Mouse (Mus musculus) frontal cortex, adult (tissue): ENCODE measurements around the gene Scrt2.

ENCODE experiments used
- ATAC-seq: cut with Nextera tagmentation; 2 replicates; pipeline ENCODE4 v1.9.2; 2017; ENCODE audit warnings: mild to moderate bottlenecking, moderate library complexity, mixed read lengths; ENCODE audit not compliant: low TSS enrichment

Gene Scrt2

GRCm38 (mm10) chr2:152081641-152082448, 516 bp downstream of the Scrt2 start:
- ATAC-seq, result peak; percentile 60

DNA sequence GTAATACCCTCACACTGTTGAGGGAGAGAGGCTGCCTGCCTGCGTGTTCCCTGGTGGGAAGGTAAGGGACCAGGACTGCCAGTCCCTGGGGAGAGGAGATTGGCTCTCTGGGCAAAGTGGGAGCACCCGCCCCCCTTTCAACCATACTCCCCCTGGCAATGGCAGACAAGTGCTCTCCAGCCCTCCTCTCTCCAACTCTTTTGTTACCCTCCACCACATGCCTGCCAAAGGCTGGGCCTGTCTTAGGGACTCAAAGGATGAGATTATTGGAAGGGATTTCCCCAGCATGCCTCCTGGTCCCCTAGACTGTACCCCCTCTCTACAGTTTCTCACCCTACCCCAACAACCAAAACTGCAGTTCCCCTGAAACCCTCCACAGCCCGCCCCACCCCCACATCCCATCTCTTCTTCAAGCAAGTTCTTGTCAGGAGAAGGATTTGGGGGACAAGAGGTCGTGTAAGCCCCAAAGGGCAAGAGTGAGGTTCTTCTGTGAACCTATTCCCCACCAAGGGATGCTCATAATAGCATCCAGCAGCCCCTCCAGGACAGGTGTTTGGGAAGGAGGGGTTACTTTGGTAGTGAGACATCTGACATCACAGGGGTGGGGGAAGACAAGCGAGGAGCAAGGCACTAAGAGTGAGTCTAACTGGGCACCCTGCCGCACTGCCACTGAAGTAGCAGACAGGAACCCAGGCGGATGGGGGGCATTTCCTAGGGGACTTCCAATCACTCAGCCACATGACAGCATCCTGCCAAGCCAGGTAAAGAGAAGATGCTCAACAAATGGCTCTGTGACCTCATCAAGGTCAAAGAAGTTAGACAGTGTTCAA, 1.3 kb downstream of the Scrt2 start:
- peak; percentile 10; the same call in 1 of the 2 replicates for ATAC-seq

DNA sequence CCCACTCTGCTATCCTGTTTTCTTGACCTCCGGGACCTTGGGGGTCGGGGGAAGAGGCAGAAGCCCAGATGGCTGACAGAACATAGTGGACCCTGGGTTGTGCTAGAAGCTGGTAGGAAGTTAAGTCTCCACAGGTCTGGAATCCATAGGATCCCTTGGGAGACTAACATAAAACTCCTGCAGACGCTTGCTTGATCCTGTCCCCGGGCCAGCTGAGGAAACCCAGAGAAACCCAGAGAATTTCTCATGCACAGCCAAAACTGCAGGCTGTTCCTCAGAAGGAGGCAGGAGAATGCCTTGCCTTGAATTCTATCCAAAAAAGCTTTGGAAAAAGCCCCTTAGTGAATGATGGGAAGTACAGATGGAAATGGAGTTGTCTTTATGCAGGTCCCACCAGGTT, 2.1 kb downstream of the Scrt2 start:
- ATAC-seq, result no peak

GRCm38 (mm10) chr2:152084298-152084697, 3.0 kb downstream of the Scrt2 start:
- ATAC-seq, result no peak

GRCm38 (mm10) chr2:152085414-152085813, 4.1 kb downstream of the Scrt2 start:
- ATAC-seq, result no peak

GRCm38 (mm10) chr2:152086451-152086850, 5.1 kb downstream of the Scrt2 start:
- ATAC-seq, result no peak

DNA sequence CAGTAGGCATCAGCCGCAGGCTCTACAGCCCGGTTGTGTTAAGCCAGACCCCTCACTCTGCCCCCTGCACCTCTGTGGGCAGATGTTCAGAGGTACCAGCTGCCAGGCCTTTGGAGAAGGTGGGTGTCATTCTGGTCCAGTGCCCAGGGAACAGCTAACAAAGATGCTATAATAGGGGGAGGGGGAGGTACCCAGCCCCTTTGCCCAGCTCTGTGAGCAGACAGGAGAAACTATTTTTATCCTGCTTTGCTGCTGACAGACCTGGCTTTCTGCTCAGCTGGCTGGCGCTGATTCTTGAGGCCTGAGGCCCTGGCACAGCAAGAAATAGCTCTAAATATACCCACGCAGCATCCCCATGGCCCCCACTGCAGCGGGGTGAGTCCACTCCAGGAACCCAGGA, 5.8 kb downstream of the Scrt2 start:
- ATAC-seq, result peak; percentile 29

- peak; percentile 35; the same call in 1 of the 2 replicates for ATAC-seq
Observed at GRCm38 (mm10) chr2:152089078-152089477, 7.7 kb downstream of the Scrt2 start.

- ATAC-seq, result no peak
Observed at GRCm38 (mm10) chr2:152089581-152089980, 8.3 kb downstream of the Scrt2 start.

DNA sequence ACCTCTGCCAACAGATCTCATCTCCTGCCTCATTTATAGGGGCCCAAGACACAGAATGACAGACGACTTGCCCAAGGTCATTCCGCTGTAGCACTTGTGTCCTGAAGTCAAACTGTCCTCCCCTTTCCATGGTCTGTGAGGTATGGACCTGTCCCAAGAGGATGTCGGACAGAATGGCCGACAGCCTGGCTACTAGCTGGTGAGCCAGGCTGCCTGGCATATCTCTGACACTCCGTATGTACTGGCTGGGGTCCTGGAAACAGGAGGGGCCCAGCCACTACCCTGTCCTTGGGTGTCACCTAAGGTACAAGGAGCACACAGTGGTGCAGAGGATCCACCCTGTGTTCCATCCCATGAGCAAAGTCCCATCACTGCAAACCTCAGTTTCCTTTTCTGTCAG, 9.2 kb downstream of the Scrt2 start:
- no peak for ATAC-seq

GRCm38 (mm10) chr2:152091342-152092056, 10.2 kb downstream of the Scrt2 start:
- ATAC-seq, result no peak

DNA sequence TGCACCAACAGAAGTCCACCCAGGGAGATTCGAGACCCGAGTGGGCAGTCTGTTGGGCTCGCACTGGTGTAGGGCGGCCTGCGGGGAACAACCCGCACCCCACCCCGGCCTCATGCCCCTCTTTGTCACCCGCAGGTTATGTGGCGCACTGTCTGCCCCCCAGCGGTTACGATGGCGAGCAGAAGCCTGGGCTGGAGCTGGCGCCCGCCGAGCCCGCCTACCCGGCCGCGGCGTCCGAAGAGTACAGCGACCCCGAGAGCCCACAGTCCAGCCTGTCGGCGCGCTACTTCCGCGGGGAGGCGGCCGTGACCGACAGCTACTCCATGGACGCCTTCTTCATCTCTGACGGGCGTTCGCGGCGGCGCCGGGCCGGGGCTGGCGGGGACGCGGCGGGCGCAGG, 11.6 kb downstream of the Scrt2 start:
- ATAC-seq, result no peak; the same call in 1 of the 2 replicates

DNA sequence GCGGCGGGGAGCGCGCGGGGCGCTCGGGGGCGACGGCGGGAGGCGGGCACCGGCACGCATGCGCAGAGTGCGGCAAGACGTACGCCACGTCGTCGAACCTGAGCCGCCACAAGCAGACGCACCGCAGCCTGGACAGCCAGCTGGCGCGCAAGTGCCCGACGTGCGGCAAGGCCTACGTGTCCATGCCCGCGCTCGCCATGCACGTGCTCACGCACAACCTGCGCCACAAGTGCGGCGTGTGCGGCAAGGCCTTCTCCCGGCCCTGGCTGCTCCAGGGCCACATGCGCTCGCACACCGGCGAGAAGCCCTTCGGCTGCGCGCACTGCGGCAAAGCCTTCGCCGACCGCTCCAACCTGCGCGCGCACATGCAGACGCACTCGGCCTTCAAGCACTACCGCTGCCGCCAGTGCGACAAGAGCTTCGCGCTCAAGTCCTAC, 12.0 kb downstream of the Scrt2 start:
- ATAC-seq, result peak; percentile 11

DNA sequence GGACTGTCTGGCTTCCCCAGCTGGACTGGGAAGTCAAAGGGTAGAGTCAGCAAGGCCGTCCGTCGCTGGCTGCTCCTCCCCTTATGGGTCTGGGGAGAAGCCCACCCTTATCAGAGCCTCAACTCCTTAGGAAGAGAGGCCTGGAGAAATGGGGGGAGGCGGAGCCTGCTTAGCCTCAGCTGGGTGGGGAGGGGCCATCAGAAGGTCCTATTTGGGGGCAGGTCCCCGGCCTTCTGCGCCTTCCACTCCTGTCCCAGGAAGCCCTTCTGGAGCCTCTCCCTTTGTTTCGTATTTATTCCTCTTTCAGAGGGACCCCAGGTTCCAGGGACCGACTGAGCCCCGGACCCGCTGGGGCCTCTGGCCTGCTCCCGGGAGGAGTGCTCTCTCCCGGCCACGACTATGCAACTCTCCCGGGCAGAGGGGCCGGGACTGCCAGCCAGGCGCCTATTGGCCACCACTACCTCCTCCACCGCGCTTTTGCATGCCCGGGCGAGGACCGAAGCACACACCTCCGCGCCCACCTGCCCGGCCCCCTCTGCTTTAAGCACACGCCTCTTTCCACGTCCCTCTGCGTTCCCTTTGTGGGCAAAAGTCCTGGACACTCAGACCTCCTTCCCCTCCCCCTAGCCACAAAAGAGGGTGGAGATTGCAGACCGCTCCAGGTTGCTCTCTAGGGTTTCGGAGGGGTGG, 13.7 kb downstream of the Scrt2 start:
- ATAC-seq, result no peak

DNA sequence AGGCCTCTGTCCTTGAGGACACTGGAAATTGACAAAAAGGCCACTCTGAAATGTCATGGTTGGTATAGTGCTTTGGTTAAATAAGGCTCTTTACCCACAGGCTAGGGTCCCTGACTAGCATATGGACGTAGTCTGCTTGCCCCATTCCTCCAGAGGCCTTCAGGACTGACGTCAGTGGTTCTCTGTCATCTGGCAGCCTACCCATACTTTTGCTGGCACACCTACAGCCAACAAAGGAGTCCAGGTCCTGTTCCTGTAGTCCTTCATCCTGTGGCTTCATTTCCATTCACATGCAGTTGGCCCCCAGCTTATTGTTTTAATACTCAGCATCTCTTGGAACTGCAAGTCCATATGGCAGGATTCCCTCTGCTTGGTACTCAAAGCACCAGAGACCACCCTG, 15.6 kb downstream of the Scrt2 start:
- no peak for ATAC-seq

- ATAC-seq, result no peak
Observed at GRCm38 (mm10) chr2:152097916-152098315, 16.6 kb downstream of the Scrt2 start.

- ATAC-seq, result no peak
Observed at GRCm38 (mm10) chr2:152099538-152099937, 18.2 kb downstream of the Scrt2 start.

DNA sequence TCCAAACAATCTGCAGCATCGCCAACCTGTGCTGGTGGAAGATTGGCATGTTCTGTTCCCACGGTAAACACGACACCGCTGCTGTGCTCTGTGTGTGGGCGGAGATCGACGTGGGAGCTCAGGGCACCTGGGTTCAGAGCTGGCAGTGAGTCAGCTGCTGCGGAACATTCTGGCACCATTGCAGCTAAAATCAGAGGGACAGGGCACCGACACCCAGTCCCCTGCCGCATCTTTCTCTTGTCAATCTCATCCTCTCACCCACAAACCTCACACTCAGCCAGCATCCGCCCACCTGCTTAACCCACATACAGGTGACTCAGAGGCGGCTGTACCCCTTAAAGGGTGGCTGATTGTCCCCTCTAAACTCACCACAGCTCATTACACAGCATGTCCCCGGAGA, 20.4 kb downstream of the Scrt2 start:
- peak; percentile 44 for ATAC-seq

DNA sequence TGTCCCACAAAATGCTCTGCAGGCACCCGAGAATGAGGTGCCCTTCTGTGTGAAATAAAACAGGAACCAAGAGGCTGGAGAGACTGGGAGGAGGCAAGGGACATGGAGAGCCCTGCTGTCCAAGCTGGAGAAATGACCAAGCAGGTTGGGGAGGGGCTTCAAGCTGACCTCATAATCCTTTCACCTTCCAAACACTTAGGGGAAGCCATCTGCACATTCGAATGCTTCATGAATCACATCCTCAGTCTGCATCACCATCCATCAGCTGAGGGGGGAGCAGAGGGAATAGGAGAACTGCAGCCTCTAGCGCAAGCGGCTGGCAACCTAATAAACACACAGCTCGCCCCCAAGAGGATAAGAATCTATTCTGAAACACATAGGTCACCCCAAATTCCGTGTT, 21.0 kb downstream of the Scrt2 start:
- peak; percentile 25 for ATAC-seq

DNA sequence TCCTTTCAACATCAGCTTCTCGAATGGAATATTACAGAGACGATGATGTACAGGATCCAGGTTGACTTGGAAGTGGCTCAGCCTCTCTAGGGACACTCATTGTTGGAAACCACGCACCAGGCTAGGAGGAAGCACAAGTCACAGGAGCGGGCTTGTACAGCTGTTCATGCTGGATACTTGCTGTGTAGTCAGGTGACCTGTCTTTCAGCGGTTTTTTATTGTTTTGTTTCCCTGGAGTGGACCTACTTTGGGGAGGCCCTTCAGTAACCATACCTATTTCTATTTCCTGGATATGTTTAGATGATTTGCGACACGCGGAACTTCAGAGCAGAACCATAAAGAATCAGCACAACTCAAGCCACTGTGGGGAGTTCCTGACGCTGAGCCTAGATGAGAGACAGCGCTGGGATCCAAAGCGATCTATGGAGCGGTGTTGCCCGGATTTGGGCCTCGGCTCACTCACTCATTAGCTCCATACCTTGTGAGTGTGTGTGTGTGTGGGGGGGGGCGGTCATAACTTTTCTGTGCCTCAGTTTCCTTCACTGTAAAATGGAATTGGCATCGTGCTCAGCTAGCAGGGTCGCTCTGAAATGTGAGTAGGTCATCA, 23.5 kb downstream of the Scrt2 start:
- 0 out of 2 replicates have a peak, but pooled peaks have one; percentile 11 for ATAC-seq
